Mouse (Mus musculus) brain, embryonic 14.5 days (tissue): ENCODE results near the gene Mcrip2. TPM values are rescaled to one million over a fixed set of nuclear protein-coding genes. Genes with fewer than 3 reads are reported as not detected.

ENCODE experiments used
- DNase-seq: peaks from one replicate; pipeline ENCODE4 v3.0.0-alpha.2; 2011; ENCODE audit warnings: low read depth
- CTCF ChIP-seq: fragments of 200-500 bp; IDR thresholded peaks from 2 replicates; pipeline ENCODE4 v1.5.1; 2012; ENCODE audit warnings: inconsistent platforms, mild to moderate bottlenecking, moderate library complexity, borderline replicate concordance; ENCODE audit not compliant: insufficient read depth, insufficient read length; ENCODE audit errors: extremely low read depth
- POLR2A ChIP-seq: fragments of 200-500 bp; IDR thresholded peaks from 2 replicates; pipeline ENCODE4 v1.6.1; 2012; ENCODE audit warnings: mild to moderate bottlenecking, inconsistent platforms, borderline replicate concordance; ENCODE audit not compliant: poor library complexity, insufficient read depth, insufficient read length, severe bottlenecking; ENCODE audit errors: extremely low read depth
- polyA plus RNA-seq: library from polyadenylated mRNA; depleted of rRNA; stranded (reverse); fragments of >200 nt; gene quantifications from 2 replicates; pipeline ENCODE4 v1.2.3, GENCODE M21; 2012; rRNA removed

Mcrip2 gene
- polyA plus RNA-seq, result 11.7 and 14.8 TPM in 2 replicates

DNA sequence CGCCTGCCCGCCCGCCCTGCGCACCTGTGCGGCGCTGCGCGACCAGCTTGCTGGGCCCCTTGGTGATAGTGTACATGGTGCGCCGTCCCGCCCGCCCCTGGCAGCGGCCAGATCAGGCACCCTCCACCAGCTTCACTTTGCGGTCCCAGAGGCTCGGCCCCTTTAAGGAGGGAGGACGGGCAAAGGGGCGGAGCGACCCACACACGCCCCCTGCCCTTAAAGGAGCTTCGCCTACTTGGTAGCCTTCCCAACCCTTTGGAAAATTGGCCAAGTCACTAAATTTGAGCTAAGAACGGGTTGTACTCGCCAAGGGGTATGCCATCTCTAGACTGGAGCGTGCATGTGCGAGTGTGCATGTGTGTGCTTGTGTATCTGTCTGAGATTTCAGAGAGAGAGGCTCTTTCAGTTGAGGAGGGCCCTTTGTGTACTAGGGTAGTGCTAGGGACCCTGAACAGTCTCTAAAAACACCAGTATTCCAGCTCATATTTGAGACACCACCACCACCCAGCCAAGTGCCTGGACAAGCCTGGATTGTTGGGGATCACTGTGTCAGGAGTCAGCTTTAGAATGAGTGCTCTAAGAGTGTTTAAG, at the start of gene Mcrip2:
Gene Mcrip2, minus strand, starts transcription at position 164 of the 591 bp plus-strand sequence.
- TF ChIP-seq POLR2A (0 out of 2 replicates have a peak, but pooled peaks have one; percentile 18), CTCF (no peak)
- peak; percentile 92 for DNase-seq

DNA sequence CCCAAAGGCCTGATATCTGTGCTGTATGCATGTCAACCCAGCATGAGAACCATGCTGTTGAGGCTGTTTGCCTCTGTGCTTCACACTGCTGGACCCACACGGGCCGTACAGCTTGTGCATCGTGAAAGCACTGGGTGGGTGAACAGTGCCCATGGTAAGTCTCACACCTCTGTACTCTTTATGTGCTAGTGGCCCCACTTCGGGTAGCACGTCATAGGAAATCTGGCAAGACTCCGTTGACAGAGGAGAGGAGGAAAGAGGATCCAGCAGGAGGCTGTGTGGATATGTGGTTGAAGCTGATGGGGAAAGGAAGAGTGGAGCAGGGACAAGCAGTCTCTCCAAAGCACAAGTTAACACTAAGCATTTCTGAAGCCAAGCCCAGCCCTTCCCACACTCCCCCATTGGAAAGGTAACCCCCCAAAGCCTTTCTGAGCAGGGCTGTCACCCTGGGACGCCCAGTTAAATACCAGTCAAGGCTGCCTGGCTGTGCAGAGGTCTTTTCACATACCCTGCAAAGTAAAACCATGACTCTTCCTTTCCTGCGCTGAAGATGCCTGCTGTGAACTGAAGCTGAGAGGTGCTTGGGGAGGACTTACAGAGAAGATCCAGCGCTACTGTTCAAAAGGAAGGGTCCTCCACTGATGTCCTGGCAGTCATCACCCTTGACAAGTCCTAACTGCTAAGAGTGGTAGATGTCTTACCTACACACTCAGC, 49.6 kb upstream of the Mcrip2 start:
- TF ChIP-seq POLR2A (no peak), CTCF (no peak)
- DNase-seq, result no peak

DNA sequence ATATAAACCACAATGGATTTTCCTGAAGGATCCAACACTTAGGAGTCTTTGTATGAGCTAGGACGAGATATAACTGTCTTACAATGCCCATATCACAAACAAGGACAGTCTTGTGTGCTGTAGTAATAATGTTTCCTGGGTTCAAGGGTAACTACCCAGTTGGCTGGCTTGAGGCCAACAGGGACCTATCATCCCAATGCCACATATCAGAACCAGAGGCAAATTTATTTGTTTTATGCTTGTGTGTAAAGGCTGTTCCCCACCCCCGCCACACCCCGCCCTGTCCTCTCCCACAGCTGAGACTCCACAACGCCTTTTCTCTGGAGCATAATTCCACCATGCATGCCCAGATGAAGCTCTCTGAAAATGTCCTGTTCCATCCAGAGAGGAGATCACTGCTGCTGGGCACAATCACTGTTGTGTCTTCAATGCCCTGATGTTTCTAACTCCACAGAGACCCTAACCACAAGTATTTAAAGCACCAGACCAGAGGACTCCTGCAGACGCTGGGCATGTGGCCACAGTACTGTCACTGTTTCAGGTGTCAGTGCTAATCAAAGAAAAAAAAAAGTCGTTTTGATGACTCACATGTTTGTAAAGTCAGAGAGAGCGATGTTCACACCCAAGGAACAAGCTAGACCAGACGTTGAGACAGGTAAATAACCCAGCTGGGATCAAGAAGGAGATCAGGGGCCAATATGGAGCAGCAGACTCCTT, 48.5 kb upstream of the Mcrip2 start:
- DNase-seq, result no peak
- TF ChIP-seq CTCF, result no peak
- no peak for TF ChIP-seq POLR2A

DNA sequence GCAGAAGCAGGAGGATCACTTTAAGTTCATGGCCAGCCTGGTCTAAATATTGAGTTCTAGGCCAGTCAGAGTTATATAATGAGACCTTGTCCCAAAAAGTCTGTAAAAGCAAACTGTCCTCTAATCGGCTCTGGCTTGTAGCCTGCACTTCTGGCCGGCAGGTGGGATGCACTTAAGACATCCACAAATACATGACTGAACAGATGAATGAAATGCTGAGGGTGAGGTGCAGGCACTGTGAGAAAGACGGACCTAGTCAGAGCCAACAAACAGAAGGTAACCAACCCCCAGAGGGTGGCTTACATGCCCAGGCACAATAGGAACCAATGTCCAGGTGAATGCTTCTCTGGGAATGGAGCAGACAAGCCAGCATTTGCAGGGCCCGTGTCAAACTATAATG, 45.7 kb upstream of the Mcrip2 start:
- DNase-seq, result no peak
- TF ChIP-seq CTCF (no peak), POLR2A (no peak)

DNA sequence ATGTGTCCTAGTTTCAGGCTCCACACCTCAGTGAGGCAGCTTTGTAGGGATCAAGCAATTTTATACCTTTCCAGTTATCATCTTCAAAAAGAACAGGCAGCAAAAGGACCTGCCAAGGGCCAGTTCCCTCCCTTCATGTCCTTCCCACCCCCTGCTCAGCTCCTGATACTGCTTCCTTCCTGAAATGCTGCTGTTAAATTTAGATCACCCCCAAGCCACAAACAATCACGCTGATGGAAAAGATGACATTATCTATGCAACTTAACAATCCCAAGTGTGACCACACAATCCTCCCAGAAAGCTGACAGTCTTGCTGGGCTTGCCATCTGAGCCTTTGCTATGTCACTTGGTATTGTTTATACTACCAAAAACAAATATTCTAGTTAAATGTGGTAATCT, 45.3 kb upstream of the Mcrip2 start:
- DNase-seq, result no peak
- TF ChIP-seq CTCF (no peak), POLR2A (no peak)

DNA sequence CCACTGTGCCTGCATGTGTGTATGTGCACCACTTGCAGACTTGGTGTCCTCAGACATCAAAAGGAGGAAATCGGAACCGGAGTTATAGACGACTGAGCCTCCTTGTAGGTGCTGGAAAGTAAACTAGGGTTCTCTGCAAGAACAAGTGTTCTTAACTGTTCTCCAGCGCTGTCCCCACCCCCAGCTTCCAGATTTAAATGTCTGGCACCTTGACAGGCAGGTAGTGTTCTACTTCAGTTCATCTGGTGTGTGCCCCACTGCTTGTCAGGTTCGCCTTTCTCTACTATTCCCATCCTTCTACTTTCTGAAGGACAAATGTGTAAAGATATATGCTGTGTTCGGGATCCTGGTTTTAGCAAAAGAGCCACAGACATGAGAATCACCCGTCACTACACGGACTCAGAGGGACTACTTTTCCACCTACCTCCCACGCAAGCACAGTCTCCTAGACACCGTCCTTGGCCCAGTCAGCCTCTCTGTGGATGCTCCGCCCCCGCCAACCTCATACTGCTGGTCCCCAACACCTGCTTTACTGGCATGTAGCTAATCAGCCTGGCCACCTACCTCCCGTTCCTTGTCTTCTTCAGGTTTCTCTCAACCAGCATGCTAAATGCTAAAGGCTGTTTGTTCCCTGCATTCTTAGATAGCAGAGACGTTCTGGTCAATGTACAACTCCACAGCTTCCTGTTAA, 44.8 kb upstream of the Mcrip2 start:
- TF ChIP-seq POLR2A (no peak), CTCF (no peak)
- no peak for DNase-seq

DNA sequence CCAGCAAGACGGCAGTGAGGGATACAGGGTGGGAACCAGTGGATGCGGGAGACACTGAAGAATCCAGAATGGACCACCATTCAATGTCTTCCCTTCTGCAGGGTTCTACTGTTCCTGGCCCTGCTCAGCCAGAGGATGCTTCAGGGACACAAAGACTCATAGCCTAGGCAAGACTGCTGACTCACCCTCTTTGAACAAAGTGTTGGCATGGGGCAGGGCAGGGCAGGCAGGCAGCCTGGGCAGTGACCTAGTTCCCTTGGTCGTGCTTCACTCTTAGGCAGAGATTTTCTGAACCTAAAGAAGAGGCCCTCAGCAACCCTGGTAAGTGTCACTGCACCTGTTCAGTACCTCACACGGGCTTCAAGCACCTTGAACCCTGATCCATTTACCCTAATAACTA, 43.3 kb upstream of the Mcrip2 start:
- TF ChIP-seq CTCF, result no peak
- no peak for TF ChIP-seq POLR2A

DNA sequence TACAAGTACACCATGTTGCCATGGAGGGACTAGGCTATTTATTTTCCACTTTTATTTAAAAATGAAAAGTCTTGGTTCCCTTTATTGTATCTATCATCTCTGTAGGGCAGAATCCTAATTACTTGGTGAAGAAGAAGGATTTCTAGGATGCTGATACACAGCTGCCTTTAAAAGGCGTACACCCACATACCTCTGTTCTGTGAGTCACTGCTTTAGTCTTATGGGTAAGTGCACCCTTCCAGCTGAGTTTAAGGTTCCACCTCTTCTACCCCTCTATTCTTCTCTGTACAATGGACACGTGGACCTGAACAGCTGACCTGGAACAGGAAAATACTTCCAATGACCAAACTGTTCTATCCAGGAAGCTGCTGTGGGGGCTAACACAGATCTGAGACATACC, 39.1 kb upstream of the Mcrip2 start:
- TF ChIP-seq POLR2A, result no peak
- no peak for TF ChIP-seq CTCF
- no peak for DNase-seq

More for the DNA sequence above, 43.3 kb upstream of the Mcrip2 start:
- no peak for DNase-seq

DNA sequence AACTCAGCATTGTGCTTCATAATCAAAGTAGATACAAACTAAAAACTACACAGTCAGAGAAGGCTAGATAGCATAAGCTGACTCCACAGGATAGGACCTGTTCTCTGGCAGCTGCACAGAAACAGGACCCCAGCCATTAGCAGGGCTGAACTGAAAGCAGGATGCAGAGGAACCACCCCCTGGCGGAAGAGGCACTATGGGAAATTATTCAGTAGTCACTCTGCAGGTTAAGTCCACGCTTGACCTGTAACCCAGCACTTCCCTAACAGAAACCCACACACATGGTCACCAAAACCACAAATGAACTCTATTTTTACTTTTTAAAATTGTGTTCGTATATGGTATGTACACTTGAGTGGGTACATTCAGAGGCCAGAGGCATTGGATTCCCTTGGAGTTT, 34.5 kb upstream of the Mcrip2 start:
- TF ChIP-seq POLR2A (no peak), CTCF (no peak)

DNA sequence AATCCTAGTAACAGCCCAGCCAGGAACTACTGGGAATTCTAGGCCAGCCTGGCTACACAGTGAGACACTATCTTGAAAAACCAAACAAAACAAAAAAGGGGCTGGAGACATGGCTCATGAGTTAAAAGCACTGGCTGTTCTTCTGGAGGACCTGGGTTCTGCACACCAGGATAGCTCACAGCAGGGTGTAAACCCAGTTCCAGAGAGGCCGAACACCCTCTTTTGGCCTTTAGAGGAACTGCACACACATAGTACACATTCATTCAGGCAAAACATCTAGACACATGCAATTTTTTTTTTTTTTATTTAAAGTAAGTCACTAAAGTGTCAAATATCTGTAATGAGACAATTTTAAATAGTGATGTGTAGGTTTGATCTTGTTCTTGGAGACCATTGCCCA, 31.6 kb upstream of the Mcrip2 start:
- TF ChIP-seq POLR2A (no peak), CTCF (no peak)

More for the DNA sequence above, 34.5 kb upstream of the Mcrip2 start:
- no peak for DNase-seq

DNA sequence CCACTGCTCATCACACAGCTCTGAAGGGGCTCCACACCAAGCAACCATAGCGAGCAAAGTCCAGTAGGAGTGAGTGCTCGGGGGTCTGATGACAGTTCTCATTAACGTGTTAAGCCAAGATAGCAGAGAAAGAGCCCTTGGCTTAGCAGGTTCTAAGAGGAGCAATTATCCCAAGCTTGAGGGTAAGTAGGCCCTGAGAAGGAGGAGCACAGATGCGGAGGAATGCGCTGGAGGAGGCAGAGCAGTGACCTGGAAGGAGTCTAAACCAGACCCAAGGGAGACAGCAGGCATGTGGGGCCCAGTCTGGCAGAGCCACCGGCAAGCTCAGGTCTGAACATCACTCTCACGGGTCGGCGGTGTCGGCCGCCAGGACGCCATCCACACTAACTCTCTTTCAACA, 27.3 kb upstream of the Mcrip2 start:
- no peak for DNase-seq
- TF ChIP-seq CTCF (no peak), POLR2A (no peak)

More for the DNA sequence above, 31.6 kb upstream of the Mcrip2 start:
- no peak for DNase-seq
